In the genomic region with DNA sequence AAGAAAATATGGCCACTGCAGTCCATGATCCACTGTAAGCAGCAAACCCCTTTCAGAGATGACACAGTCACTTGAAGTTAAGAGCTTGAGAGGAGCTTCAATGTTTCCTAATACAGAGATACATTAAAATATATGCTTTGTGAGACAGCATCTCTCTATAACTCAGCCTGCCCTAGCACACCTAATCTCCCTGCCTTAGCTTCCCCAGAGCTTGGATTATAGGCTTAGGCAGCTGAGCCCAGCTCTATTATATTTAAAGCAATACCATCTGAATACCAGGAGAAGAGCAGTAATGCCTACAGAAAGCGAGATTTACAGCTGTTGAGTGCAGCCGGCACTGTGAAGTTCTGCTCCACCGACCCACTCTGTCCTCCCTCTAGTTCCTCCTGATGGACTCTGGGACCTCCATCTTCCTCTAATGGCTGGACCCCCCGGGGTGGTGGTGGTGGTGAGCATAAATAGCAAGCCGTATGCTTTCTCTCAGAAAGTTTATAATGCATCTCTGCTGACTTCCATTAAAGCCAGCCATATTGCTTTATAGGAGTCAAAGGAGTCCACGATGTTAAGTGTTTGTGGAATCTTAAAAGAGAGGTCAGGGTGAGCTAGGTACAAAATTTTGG, we compare ENCODE assay signal across 9 mouse cellular contexts. TPM values are rescaled to one million over a fixed set of nuclear protein-coding genes. Genes with fewer than 3 reads are reported as not detected.
DNase-seq lines count a peak whose midpoint lies in the region; ATAC-seq and TF ChIP-seq lines count a peak whose summit lies in the region.
"Had no signal": no experiment of that assay in that cellular context is flagged by ENCODE, and none has a peak within 500 bp of the region (broad histone marks: within the 10 kb centered on the region; RNA-seq: fewer than 3 reads in every experiment).

No protein-coding gene starts in this region.

- no peak for TF ChIP-seq POLR2A in ES-Bruce4 (IDR thresholded peaks at IDR 0.05; ENCODE audit: insufficient read depth, low read length)

- H3K4me2 ChIP-seq in hindbrain, embryonic 11.5 days (replicated peaks; ENCODE audit: low read depth, low read length) = no peak overlapping the region
- H3K4me2 ChIP-seq in embryonic facial prominence, embryonic 15.5 days (replicated peaks) = no peak overlapping the region

- intact Hi-C loops in heart, postnatal 10 days (cut with DNase I) = no loop called here

- TF ChIP-seq EP300 in ES-Bruce4 (IDR thresholded peaks at IDR 0.05; ENCODE audit: insufficient read depth, low read depth, low read length) = no peak

- no peaks in the 10 kb centered on the region for H3K27me3 ChIP-seq in hindbrain, embryonic 10.5 days (ENCODE audit: insufficient read depth, poor library complexity, severe bottlenecking)
- no peaks in the 10 kb centered on the region for H3K27me3 ChIP-seq in hindbrain, embryonic 11.5 days (ENCODE audit: control insufficient read depth, insufficient read depth, low read length)
- H3K27me3 ChIP-seq in ES-Bruce4 (ENCODE audit: control insufficient read depth, insufficient read depth, low read length, poor library complexity, severe bottlenecking) = no peaks in the 10 kb centered on the region
- no peaks in the 10 kb centered on the region for H3K27me3 ChIP-seq in embryonic facial prominence, embryonic 15.5 days

- 0 out of 2 replicates have a peak overlapping the region, but pooled peaks have one; percentile 96 for H3K4me3 ChIP-seq in hindbrain, embryonic 10.5 days
- no peak overlapping the region for H3K4me3 ChIP-seq in hindbrain, embryonic 11.5 days (ENCODE audit: low read depth, low read length)
- H3K4me3 ChIP-seq in ES-Bruce4 (ENCODE audit: low read depth, low read length) = peak overlapping the region; percentile 93
- H3K4me3 ChIP-seq in embryonic facial prominence, embryonic 15.5 days (replicated peaks) = no peak overlapping the region
- no peak overlapping the region for H3K4me3 ChIP-seq in macrophage (ENCODE audit: inconsistent target)

- peaks cover 32% of the 10 kb centered on the region for H3K79me2 ChIP-seq in macrophage (ENCODE audit: inconsistent target)

- no peak for DNase-seq in hindbrain, embryonic 10.5 days (ENCODE audit: low spot score)
- DNase-seq in hindbrain, embryonic 11.5 days (ENCODE audit: low spot score) = no peak
- no peak for DNase-seq in natural killer cell, adult 2 months (ENCODE audit: low spot score in 2 of 2)
- no peak for DNase-seq in heart, postnatal 10 days
- DNase-seq: kidney, adult 11 months had no signal

- no peak overlapping the region for H3K9ac ChIP-seq in hindbrain, embryonic 11.5 days (ENCODE audit: low read depth, low read length)
- H3K9ac ChIP-seq in ES-Bruce4 (ENCODE audit: low read depth, poor library complexity, severe bottlenecking) = peak overlapping the region; percentile 75
- no peak overlapping the region for H3K9ac ChIP-seq in embryonic facial prominence, embryonic 15.5 days

- H3K27ac ChIP-seq in hindbrain, embryonic 10.5 days = peak overlapping the region; percentile 100
- no peak overlapping the region for H3K27ac ChIP-seq in hindbrain, embryonic 11.5 days (ENCODE audit: low read depth, low read length)
- H3K27ac ChIP-seq in ES-Bruce4 (ENCODE audit: insufficient read depth, low read length) (no peak overlapping the region), macrophage (peak overlapping the region; percentile 97)
- peak overlapping the region; percentile 98; the same call in 1 of the 2 replicates for H3K27ac ChIP-seq in embryonic facial prominence, embryonic 15.5 days (replicated peaks)

- no peaks in the 10 kb centered on the region for H3K36me3 ChIP-seq in hindbrain, embryonic 10.5 days
- H3K36me3 ChIP-seq in hindbrain, embryonic 11.5 days (ENCODE audit: control insufficient read depth, insufficient read depth, low read length) = no peaks in the 10 kb centered on the region
- H3K36me3 ChIP-seq in ES-Bruce4 (ENCODE audit: control insufficient read depth, insufficient read depth, low read length, poor library complexity, severe bottlenecking) (peaks cover 5% of the 10 kb centered on the region; the same call in 1 of the 2 replicates), macrophage (ENCODE audit: inconsistent target) (no peaks in the 10 kb centered on the region)
- H3K36me3 ChIP-seq in embryonic facial prominence, embryonic 15.5 days = no peaks in the 10 kb centered on the region

- 79% methylated on average over 6 of the region's 6 CpGs for WGBS in hindbrain, embryonic 10.5 days
- 79% methylated on average over 6 of the region's 6 CpGs for WGBS in hindbrain, embryonic 11.5 days
- WGBS in embryonic facial prominence, embryonic 15.5 days = 62% methylated on average over 6 of the region's 6 CpGs
- 52% methylated on average over 6 of the region's 6 CpGs for WGBS in macrophage (ENCODE audit: missing documents)

- no peak for TF ChIP-seq CTCF in ES-Bruce4 (IDR thresholded peaks at IDR 0.05; ENCODE audit: low read depth, low read length)

- ATAC-seq in hindbrain, embryonic 11.5 days (ENCODE audit: low FRiP score) = no peak
- ATAC-seq in embryonic facial prominence, embryonic 15.5 days (ENCODE audit: insufficient number of reproducible peaks, low FRiP score, low TSS enrichment, low read depth) = no peak
- no peak for ATAC-seq in erythroblast, adult 5-6 weeks (replicated peaks; ENCODE audit: low FRiP score, poor library complexity, severe bottlenecking)

- H3K9me3 ChIP-seq in hindbrain, embryonic 10.5 days = no peaks in the 10 kb centered on the region
- H3K9me3 ChIP-seq in hindbrain, embryonic 11.5 days (ENCODE audit: control insufficient read depth, low read length) = no peaks in the 10 kb centered on the region
- no peaks in the 10 kb centered on the region for H3K9me3 ChIP-seq in ES-Bruce4 (replicated peaks; ENCODE audit: control insufficient read depth, insufficient read depth, low read length, poor library complexity, severe bottlenecking)
- no peaks in the 10 kb centered on the region for H3K9me3 ChIP-seq in embryonic facial prominence, embryonic 15.5 days (replicated peaks)

- peaks cover 37% of the 10 kb centered on the region for H3K4me1 ChIP-seq in hindbrain, embryonic 10.5 days (replicated peaks)
- no peaks in the 10 kb centered on the region; the same call in 1 of the 2 replicates for H3K4me1 ChIP-seq in hindbrain, embryonic 11.5 days (replicated peaks; ENCODE audit: control insufficient read depth, insufficient read depth, low read length)
- peaks cover 4% of the 10 kb centered on the region for H3K4me1 ChIP-seq in ES-Bruce4 (ENCODE audit: control insufficient read depth, insufficient read depth, low read length)
- peaks cover 21% of the 10 kb centered on the region; the same call in 1 of the 2 replicates for H3K4me1 ChIP-seq in embryonic facial prominence, embryonic 15.5 days

RNA-seq across cellular contexts. Expression of a gene that starts 1.2 kb away (rescaled TPM):
- polyA plus RNA-seq in hindbrain, embryonic 10.5 days (2016; fragmentation: Nextera tagmentation; extraction: Ambion mirVana) = 134 and 146 TPM in 2 replicates
- 198 and 217 TPM in 2 replicates for polyA plus RNA-seq in hindbrain, embryonic 11.5 days (2014; fragmentation: Nextera tagmentation; extraction: Ambion mirVana)
- 130 and 147 TPM in 2 replicates for polyA plus RNA-seq in ES-Bruce4 (2011; ENCODE audit: insufficient read depth, insufficient read length, low read depth, missing spikeins)
- polyA plus RNA-seq in embryonic facial prominence, embryonic 15.5 days (2015; fragmentation: Nextera tagmentation; extraction: Ambion mirVana) = 58.1 and 60.2 TPM in 2 replicates
- 100 to 1,000 TPM; 134 to 771 (median 241) TPM for total RNA-seq in macrophage (2018; cell fraction: chromatin; rRNA removed)
- total RNA-seq in macrophage (2018; cell fraction: cytosol; rRNA removed) = 100 to 1,000 TPM in 22 of 26 experiments, 10 to 100 TPM in 4; 89.7 to 358 (median 144) TPM
- 100 to 1,000 TPM; 123 to 661 (median 273) TPM for total RNA-seq in macrophage (2018; cell fraction: nucleus; rRNA removed)
- 73.3 to 115 TPM (median 94.8 TPM) in 3 replicates for polyA plus RNA-seq in macrophage (2018)
- total RNA-seq in erythroblast, adult 5-6 weeks (2015; ENCODE audit: low replicate concordance) = 8.4 and 11.7 TPM in 2 replicates
- 4.9 and 17.6 TPM in 2 replicates for total RNA-seq in erythroblast, adult 5-6 weeks (2017; ENCODE audit: low replicate concordance)
- 10 to 100 TPM; 47.8 to 49.8 TPM for total RNA-seq in heart, postnatal 10 days (2021)

RNA-seq across cellular contexts. Expression of a gene that starts 30.3 kb away (rescaled TPM):
- polyA plus RNA-seq in hindbrain, embryonic 10.5 days (2016; fragmentation: Nextera tagmentation; extraction: Ambion mirVana) = 38.4 and 51.6 TPM in 2 replicates
- polyA plus RNA-seq in hindbrain, embryonic 11.5 days (2014; fragmentation: Nextera tagmentation; extraction: Ambion mirVana) = 48.5 and 53.2 TPM in 2 replicates
- 56.3 and 57.7 TPM in 2 replicates for polyA plus RNA-seq in ES-Bruce4 (2011; ENCODE audit: insufficient read depth, insufficient read length, low read depth, missing spikeins)
- 40.1 and 41.5 TPM in 2 replicates for polyA plus RNA-seq in embryonic facial prominence, embryonic 15.5 days (2015; fragmentation: Nextera tagmentation; extraction: Ambion mirVana)
- 10 to 100 TPM; 17.2 to 46.0 (median 31.6) TPM for total RNA-seq in macrophage (2018; cell fraction: chromatin; rRNA removed)
- total RNA-seq in macrophage (2018; cell fraction: cytosol; rRNA removed) = 10 to 100 TPM; 16.1 to 25.7 (median 21.2) TPM
- 10 to 100 TPM; 13.2 to 30.4 (median 19.6) TPM for total RNA-seq in macrophage (2018; cell fraction: nucleus; rRNA removed)
- polyA plus RNA-seq in macrophage (2018) = 15.0 to 36.4 TPM (median 28.2 TPM) in 3 replicates
- 3.5 and 6.3 TPM in 2 replicates for total RNA-seq in erythroblast, adult 5-6 weeks (2015; ENCODE audit: low replicate concordance)
- total RNA-seq in erythroblast, adult 5-6 weeks (2017; ENCODE audit: low replicate concordance) = 8.3 and 11.6 TPM in 2 replicates
- total RNA-seq in heart, postnatal 10 days (2021) = 10 to 100 TPM; 21.8 to 23.2 TPM

Comparison
In these comparisons a context has a peak if more than half of its experiments do, and no peak if none do; other contexts are left out.
1. H3K27ac ChIP-seq: peak in hindbrain, embryonic 10.5 days (single experiment), embryonic facial prominence, embryonic 15.5 days (single experiment) and macrophage (single experiment); none in hindbrain, embryonic 11.5 days (single experiment) and ES-Bruce4 (single experiment).
2. H3K4me3 ChIP-seq: peak in hindbrain, embryonic 10.5 days (single experiment) and ES-Bruce4 (single experiment); none in hindbrain, embryonic 11.5 days (single experiment), embryonic facial prominence, embryonic 15.5 days (single experiment) and macrophage (single experiment).